Mouse (Mus musculus): ENCODE measurements around the gene Frem2.

Frem2 gene

GRCm38 (mm10) chr3:53557388-53558214 is 99.6 kb downstream of the Frem2 start:
- DNase-seq (ENCODE audit: low read depth, low spot score): no peak

GRCm38 (mm10) chr3:53555031-53555952 is 101.9 kb downstream of the Frem2 start:
- DNase-seq (ENCODE audit: low read depth, low spot score): no peak

GRCm38 (mm10) chr3:53552691-53553090 is 104.5 kb downstream of the Frem2 start:
- no peak for DNase-seq (ENCODE audit: low read depth, low spot score)

GRCm38 (mm10) chr3:53532091-53532490 is 125.1 kb downstream of the Frem2 start:
- DNase-seq (ENCODE audit: low read depth, low spot score): no peak

GRCm38 (mm10) chr3:53530305-53530704 is 126.8 kb downstream of the Frem2 start:
- DNase-seq (ENCODE audit: low read depth, low spot score): no peak

- DNase-seq (ENCODE audit: low read depth, low spot score): peak; percentile 61
Observed at GRCm38 (mm10) chr3:53525737-53526136, 131.4 kb downstream of the Frem2 start.

GRCm38 (mm10) chr3:53522794-53523193 is 134.4 kb downstream of the Frem2 start:
- no peak for DNase-seq (ENCODE audit: low read depth, low spot score)

- DNase-seq (ENCODE audit: low read depth, low spot score): no peak
Observed at GRCm38 (mm10) chr3:53514221-53515065, 142.7 kb downstream of the Frem2 start.

GRCm38 (mm10) chr3:53513096-53513495 is 144.1 kb downstream of the Frem2 start:
- no peak for DNase-seq (ENCODE audit: low read depth, low spot score)

GRCm38 (mm10) chr3:53502428-53502827 is 154.7 kb downstream of the Frem2 start:
- peak; percentile 27 for DNase-seq (ENCODE audit: low read depth, low spot score)

GRCm38 (mm10) chr3:53498351-53498905 is 158.7 kb downstream of the Frem2 start:
- DNase-seq (ENCODE audit: low read depth, low spot score): no peak

- DNase-seq (ENCODE audit: low read depth, low spot score): no peak
Observed at GRCm38 (mm10) chr3:53488353-53488752, 168.8 kb downstream of the Frem2 start, which contains the start of gene Stoml3. TSS of gene Stoml3 (plus strand) at chr3:53488653.

GRCm38 (mm10) chr3:53486996-53487576 is 170.1 kb downstream of the Frem2 start:
- no peak for DNase-seq (ENCODE audit: low read depth, low spot score)

GRCm38 (mm10) chr3:53486561-53486960 is 170.6 kb downstream of the Frem2 start:
- no peak for DNase-seq (ENCODE audit: low read depth, low spot score)

GRCm38 (mm10) chr3:53483414-53484059 is 173.6 kb downstream of the Frem2 start:
- no peak for DNase-seq (ENCODE audit: low read depth, low spot score)

- DNase-seq (ENCODE audit: low read depth, low spot score): no peak
Observed at GRCm38 (mm10) chr3:53478419-53479046, 178.6 kb downstream of the Frem2 start.

- no peak for DNase-seq (ENCODE audit: low read depth, low spot score)
Observed at GRCm38 (mm10) chr3:53477468-53477867, 179.7 kb downstream of the Frem2 start.

- peak; percentile 15 for DNase-seq (ENCODE audit: low read depth, low spot score)
Observed at GRCm38 (mm10) chr3:53475889-53476288, 181.3 kb downstream of the Frem2 start.

- DNase-seq (ENCODE audit: low read depth, low spot score): no peak
Observed at GRCm38 (mm10) chr3:53474179-53474578, 183.0 kb downstream of the Frem2 start.

- no peak for DNase-seq (ENCODE audit: low read depth, low spot score)
Observed at GRCm38 (mm10) chr3:53472061-53472460, 185.1 kb downstream of the Frem2 start.
